Mouse (Mus musculus) heart, postnatal 0 days (tissue): ENCODE results near the gene Amot.

ENCODE experiments used
- CTCF ChIP-seq: IDR thresholded peaks from 2 replicates; pipeline ENCODE4 v1.5.1; 2016; ENCODE audit warnings: antibody characterized with exemption, control low read depth, low read depth
- EP300 ChIP-seq: IDR thresholded peaks from 2 replicates; pipeline ENCODE4 v1.6.1; 2016; ENCODE audit warnings: antibody characterized with exemption, low read depth

DNA sequence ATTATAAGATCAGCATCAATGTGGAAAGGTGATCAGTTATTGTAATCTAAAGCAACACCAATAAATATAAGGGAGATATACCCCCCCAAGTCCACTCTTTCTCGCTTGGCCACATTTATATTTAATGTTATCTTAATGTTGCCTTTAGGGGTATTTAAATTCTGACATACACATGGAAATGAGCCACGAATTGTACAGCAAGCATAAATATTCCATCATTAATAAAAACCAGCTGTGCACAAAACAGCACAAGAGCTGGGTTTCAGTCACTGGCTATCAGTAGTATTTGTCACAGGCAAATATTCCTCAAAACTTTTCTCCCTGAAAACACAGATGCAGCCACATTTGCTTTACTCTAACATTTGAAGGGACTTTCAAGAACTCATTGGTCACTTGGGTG lies 5.9 kb downstream of the Amot start:
- TF ChIP-seq CTCF: no peak
- TF ChIP-seq EP300: no peak
